Mouse (Mus musculus) Muller cell, postnatal 12 days (primary cell): ENCODE results near the gene Hist1h2ac.

ENCODE experiments used
- DNase-seq: peaks from one replicate; pipeline ENCODE4 v3.0.0-alpha.2; 2015; ENCODE audit errors: inconsistent ontology term

Gene Hist1h2ac

GRCm38 (mm10) chr13:23700786-23701520, 17.2 kb upstream of the Hist1h2ac start:
- DNase-seq = peak; percentile 63

- DNase-seq = no peak
Measured at GRCm38 (mm10) chr13:23699767-23700166, 16.0 kb upstream of the Hist1h2ac start.

DNA sequence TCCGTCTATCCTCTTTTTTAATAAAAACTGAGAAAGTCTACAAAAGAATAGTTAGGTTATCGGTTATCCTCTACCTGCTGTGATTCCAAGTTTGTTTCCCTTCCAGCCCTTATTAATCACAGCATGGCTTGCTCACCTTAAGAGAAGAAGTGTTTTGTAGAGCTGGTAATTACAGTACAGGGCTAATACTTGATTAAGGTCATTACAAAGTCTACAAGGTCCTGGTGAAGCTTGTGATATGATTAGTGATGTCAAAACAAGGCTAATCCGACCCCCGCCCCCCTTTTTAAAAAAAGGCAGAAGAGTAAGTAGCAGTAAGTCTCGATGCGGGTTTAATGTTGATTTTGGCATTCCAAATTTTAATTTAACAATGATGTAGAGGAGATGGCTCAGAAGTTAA, 15.2 kb upstream of the Hist1h2ac start:
- no peak for DNase-seq

GRCm38 (mm10) chr13:23698300-23698693, 14.5 kb upstream of the Hist1h2ac start, which contains the start of gene Hist1h4c:
Gene Hist1h4c (minus strand): TSS chr13:23698454.
- DNase-seq = peak; percentile 98

GRCm38 (mm10) chr13:23697491-23698299, 13.9 kb upstream of the Hist1h2ac start:
- DNase-seq = peak; percentile 79

GRCm38 (mm10) chr13:23696061-23696474, 12.3 kb upstream of the Hist1h2ac start:
- no peak for DNase-seq

DNA sequence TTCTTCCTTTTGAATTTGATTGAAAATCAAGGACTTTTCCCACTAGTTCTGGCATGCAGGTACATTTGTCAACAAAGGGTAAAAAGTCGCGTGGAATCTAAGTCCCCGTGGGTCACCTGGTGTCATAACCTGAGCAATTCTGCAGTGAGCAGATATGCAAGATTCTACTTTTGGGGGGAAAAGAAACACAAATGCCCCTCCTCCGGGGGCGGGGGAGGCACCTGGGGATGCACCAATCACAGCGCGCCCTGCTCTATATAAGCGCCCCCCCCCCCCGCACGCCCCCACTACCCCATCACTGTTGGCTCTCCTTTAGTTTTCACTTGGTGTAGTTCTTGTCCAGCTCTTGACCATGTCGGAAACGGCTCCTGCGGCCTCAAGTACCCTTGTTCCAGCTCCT, 11.8 kb upstream of the Hist1h2ac start, which contains the start of gene Hist1h1t:
Gene Hist1h1t (plus strand): TSS at position 301 of the 400 bp plus-strand sequence.
- DNase-seq = no peak

- no peak for DNase-seq
Measured at GRCm38 (mm10) chr13:23694956-23695355, 11.2 kb upstream of the Hist1h2ac start.

- no peak for DNase-seq
Measured at GRCm38 (mm10) chr13:23693856-23694440, 10.2 kb upstream of the Hist1h2ac start.

GRCm38 (mm10) chr13:23689459-23689858, 5.7 kb upstream of the Hist1h2ac start:
- no peak for DNase-seq

GRCm38 (mm10) chr13:23688956-23689355, 5.2 kb upstream of the Hist1h2ac start:
- DNase-seq = no peak

DNA sequence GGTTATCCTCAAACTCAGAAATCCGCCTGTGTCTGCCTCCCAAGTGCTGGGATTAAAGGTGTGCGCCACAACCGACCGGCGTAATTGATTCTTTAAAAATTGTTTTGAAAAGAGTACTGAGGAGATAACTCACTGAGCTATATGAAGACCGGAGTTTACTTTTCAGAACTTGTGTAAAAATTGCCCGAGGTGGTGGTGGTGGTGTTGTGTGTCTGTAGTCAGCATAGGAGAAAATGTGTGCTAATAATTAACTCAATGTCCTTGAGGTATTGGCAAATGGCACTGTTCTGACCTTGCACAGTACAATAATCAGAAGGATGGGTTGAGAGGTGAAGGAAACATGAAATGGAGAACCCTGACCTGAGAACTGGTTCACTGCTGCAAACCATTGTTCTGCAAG, 4.2 kb upstream of the Hist1h2ac start:
- DNase-seq = no peak

- no peak for DNase-seq
Measured at GRCm38 (mm10) chr13:23687181-23687580, 3.4 kb upstream of the Hist1h2ac start.

GRCm38 (mm10) chr13:23685966-23686365, 2.2 kb upstream of the Hist1h2ac start:
- peak; percentile 14 for DNase-seq

- peak; percentile 74 for DNase-seq
Measured at GRCm38 (mm10) chr13:23685121-23685861, 1.5 kb upstream of the Hist1h2ac start.

GRCm38 (mm10) chr13:23684295-23684945, 672 bp upstream of the Hist1h2ac start:
- DNase-seq = peak; percentile 85

DNA sequence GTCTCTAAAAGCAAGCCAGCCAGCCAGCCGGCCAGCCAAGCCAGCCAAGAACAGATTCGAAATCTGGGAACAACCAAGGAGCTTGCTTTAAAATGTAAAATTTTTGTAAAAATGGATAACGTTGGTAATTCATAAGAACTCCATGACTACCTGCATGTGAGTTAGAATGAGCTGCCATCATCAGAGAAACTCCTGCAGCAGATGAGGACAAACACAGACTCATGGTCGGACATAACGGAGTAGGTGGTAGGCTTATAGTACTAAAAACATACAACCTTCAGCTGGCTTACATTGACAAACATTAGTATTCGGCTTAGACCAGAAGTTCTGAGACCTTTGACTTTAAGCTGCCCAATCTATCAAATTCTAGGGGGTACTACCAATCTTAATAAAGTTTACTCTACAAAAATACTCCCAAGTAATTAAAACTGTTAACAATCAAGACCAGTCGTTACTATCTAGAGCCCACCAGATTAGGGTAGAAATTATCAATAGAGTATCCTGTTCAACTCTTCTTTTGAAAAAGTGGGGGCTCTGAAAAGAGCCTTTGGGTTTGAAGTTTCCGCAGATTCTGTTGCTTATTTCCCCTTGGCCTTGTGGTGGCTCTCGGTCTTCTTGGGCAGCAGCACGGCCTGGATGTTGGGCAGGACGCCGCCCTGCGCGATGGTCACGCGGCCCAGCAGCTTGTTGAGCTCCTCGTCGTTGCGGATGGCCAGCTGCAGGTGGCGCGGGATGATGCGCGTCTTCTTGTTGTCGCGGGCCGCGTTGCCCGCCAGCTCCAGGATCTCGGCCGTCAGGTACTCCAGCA, 597 bp downstream of the Hist1h2ac start:
- DNase-seq = peak; percentile 57

DNA sequence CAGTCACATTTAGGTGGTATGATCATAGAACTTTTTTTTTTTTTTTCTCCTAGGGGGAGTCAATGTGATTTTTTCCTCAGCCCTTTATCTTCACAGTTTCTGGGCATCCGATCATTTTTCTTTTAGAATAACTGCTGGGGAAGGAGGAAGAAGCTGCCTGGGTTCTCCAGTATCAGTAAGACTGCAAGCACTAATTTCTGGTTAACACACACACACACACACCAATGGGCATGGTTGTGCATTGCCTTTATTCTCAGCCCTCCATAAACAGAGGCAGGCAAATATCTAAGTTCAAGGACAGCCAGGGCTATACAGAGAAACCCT, 1.2 kb downstream of the Hist1h2ac start:
- DNase-seq = no peak

- DNase-seq = no peak
Measured at GRCm38 (mm10) chr13:23681990-23682582, 1.7 kb downstream of the Hist1h2ac start.

DNA sequence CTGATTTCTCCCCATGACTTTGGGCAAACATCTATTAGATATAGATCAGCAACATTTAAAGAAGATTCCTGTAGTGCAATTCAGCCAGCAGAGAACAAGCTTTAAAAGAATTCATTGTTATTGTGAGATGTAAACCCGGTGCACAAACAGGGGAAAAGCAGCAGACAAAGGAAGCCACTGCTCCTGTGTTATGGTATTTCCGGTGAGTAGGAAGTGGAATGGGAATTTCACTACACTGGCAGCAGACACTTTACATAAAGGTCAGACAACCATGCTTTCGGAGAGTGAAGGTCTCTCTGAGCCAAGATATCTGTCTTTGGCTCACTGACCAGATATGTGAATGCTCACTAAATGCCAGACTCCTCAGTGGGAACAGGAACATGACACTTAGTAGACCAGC, 21.2 kb downstream of the Hist1h2ac start:
- no peak for DNase-seq
